Mouse (Mus musculus): Measurements from ENCODE around the gene Racgap1. TPM values are rescaled to one million over a fixed set of nuclear protein-coding genes. Genes with fewer than 3 reads are reported as not detected.

Gene Racgap1
- total RNA-seq (2017), result 47.7 and 50.2 TPM in 2 replicates

DNA sequence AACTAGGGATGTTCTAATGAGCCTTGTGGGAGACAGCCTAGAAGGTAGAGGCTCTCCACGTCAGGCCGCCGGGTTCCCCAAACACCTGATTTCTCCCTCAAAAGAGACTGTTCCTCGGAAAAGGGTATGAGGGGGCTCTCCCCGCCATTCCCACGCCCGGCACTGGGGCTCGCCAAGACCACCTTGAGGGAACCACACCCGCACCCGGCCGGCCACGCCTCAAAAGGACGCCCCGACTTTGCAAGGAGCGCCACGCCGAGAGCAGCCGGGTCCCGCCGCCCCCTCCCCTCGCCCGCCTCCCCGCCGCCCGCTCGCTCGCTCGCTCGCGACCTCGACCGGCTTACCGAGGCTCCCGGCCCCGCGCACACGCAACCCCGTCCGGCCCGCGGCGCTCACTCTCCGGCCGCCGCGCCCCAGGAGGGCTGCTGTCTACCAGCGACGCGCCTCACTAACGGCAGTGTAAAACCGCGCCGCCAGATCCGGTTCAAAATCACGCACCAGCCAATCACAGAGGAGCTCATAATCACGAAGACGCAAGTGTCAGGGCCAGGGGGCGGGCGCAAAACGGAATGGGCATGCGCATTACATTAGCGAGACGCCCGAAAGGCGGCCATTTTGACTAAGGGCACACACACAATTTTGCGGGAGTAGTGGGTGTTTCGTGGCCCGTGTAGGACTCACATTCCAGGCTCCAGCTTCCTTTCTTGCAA, at the start of gene Racgap1:
TSS of gene Racgap1 (minus strand) at position 494 of the 710 bp plus-strand sequence.
- peak; percentile 95 to 98 for ATAC-seq (replicated peaks in 1 of 2; ENCODE audit: insufficient read depth in 1 of 2, low FRiP score in 2 of 2, low TSS enrichment in 1 of 2, low read depth in 1 of 2, poor library complexity in 2 of 2, severe bottlenecking in 2 of 2)

DNA sequence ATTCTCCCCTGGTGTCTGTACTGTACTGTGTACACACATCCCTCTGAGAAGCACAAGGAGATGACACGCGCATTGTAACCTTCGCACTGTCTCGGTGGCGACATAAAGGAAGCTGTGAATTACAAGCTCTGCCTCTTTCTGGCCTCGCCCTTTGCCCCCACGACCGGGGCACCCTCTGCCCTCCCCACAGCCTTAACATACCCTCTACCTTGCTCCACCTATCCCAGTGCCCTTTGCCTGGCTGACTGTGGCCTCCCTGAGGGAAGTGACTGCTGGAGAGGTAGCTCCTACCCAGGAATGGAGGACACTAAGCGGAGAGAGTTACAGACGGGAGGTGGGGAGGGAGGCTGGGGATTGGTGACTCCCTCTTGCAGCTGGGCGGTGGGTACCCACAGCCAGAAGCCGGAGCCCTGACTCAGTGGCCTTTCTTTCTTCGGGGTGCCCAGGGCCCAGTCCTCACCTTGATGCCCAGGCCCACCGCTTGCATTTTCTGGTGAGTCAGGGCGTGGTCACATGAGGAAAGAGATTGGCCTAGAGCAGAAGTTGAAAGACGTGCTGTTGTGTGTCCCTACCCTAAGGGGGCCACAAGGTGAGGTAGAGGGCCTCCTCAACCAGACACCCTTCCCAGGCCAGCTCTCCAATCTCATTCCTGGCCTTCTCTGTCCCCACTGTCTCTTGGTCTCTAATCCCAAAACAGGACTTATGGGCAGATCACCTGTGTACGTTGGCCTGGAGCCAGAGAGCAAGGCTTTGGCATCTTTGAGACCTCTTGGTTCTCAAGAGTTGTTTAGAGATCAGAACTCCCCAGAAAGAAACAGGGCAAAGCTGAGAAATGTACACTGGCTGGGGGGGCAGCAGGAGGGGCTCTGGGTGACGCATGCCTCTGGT, 49.0 kb upstream of the Racgap1 start:
- no peak for ATAC-seq (replicated peaks in 1 of 2; ENCODE audit: insufficient read depth in 1 of 2, low FRiP score in 2 of 2, low TSS enrichment in 1 of 2, low read depth in 1 of 2, poor library complexity in 2 of 2, severe bottlenecking in 2 of 2)

DNA sequence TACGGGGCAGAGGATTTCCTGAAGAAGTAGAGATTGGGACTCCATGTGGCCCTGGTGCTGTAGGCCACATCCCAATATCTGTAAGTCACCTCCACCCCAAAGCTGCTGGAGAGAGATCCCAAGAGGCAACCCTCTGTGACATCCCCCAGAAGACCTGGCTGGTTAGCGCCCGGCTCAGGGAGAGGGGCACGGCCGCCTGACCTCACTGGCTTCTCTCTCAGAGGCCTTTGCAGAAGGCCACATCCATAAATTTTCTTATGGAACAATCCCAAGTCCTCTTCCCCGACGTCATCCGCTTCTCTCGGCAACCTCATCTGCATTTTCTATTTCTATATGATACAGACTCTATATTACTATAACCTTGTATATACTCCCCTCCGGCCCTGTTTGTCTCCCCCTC, 48.3 kb upstream of the Racgap1 start:
- ATAC-seq (replicated peaks in 1 of 2; ENCODE audit: insufficient read depth in 1 of 2, low FRiP score in 2 of 2, low TSS enrichment in 1 of 2, low read depth in 1 of 2, poor library complexity in 2 of 2, severe bottlenecking in 2 of 2), result no peak

DNA sequence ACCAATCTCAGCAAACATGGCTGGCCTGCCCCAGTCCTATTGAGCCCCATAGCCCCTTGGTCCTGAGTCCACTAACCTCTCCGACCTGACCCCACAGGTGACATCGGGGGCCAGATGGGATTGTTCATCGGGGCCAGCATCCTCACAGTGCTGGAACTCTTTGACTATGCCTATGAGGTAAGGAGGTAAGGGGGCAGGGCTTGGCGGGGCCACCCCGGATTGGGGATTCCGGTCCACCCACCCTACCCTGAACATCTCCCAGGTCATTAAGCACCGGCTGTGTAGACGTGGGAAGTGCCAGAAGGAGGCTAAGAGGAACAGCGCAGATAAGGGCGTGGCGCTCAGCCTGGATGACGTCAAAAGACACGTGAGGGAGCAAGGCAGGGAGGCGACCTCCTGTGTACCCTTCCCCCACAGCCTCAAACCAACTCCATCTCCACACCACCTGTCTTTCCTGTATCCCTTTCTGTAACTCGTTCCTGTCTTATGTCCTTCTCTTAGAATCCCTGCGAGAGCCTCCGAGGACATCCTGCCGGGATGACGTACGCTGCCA, 47.2 kb upstream of the Racgap1 start:
- ATAC-seq (replicated peaks in 1 of 2; ENCODE audit: insufficient read depth in 1 of 2, low FRiP score in 2 of 2, low TSS enrichment in 1 of 2, low read depth in 1 of 2, poor library complexity in 2 of 2, severe bottlenecking in 2 of 2), result no peak

DNA sequence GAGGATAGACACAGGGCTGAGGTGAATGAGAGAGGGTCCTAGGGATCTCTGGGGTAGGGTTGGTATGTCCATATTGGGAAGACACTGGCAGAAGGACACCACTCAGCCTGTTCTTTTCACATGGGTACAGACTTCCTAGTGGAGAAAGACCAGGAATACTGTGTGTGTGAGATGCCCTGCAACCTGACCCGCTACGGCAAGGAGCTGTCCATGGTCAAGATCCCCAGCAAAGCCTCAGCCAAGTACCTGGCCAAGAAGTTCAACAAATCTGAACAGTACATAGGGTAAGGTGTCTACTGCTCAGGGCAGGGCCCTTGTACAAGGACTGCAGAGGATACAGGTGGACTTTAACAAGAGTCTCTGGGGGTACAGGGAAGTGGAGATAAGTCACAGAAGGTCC, 45.9 kb upstream of the Racgap1 start:
- no peak for ATAC-seq (replicated peaks in 1 of 2; ENCODE audit: insufficient read depth in 1 of 2, low FRiP score in 2 of 2, low TSS enrichment in 1 of 2, low read depth in 1 of 2, poor library complexity in 2 of 2, severe bottlenecking in 2 of 2)

DNA sequence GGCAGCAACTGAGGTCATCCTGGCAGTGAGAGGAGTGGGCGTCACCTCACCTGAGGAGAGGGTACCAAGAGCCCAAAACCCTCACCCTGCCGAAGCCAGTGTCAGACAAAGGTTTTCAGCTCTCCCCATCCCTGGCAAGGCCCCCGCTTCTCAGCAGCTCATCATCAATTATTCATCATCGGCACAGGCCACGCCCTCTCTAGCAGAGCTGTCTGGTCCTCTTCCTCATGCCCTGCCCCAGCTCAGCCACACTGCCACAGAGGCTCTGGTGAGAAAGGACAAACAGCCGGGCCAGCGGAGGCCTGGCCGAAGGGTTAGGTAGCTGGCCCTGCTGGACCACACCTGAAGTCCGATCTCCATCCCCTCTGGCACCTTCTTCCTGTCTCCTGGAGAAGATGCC, 40.5 kb upstream of the Racgap1 start:
- ATAC-seq (replicated peaks in 1 of 2; ENCODE audit: insufficient read depth in 1 of 2, low FRiP score in 2 of 2, low TSS enrichment in 1 of 2, low read depth in 1 of 2, poor library complexity in 2 of 2, severe bottlenecking in 2 of 2), result no peak

DNA sequence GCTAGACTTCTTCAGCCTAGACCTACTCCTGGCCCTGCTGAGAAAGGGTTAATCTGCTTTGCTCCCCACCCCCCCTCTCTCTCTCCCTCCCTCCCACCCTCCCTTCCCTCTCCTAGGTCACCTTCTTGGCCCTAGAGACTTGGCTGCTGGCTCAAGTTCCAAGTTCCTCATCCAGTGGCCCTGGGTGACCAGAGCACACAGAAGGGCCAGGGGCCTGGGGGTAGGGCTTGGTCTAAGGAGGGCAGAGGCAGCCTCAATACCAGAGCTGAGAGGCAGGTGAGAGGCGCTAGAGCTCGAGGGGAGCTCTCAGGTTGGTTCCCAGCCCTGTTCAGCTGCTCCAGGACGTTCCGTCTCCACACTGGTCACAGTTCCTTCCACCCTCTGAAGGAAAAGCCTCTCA, 39.5 kb upstream of the Racgap1 start:
- ATAC-seq (replicated peaks in 1 of 2; ENCODE audit: insufficient read depth in 1 of 2, low FRiP score in 2 of 2, low TSS enrichment in 1 of 2, low read depth in 1 of 2, poor library complexity in 2 of 2, severe bottlenecking in 2 of 2), result no peak

DNA sequence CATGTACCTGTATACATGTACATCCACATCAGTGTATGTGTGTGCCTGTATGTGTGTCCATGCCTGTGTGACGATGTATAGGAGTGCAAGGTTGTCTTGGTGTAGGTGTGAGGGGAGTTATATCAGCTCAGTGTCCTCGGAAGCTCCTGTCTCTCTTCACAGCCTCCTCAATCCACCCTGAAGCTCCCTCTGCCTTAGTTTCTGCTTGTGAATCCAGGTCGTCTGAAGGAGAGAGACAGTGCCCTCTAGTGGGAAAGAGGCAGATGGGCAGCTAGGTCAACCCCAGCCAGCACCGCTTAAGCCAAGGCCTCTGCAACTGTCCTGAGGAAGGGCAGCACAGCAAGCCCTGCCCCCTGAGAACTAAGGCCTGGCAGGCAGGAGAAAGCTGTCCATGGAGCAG, 37.3 kb upstream of the Racgap1 start:
- peak; percentile 72 to 74 for ATAC-seq (replicated peaks in 1 of 2; ENCODE audit: insufficient read depth in 1 of 2, low FRiP score in 2 of 2, low TSS enrichment in 1 of 2, low read depth in 1 of 2, poor library complexity in 2 of 2, severe bottlenecking in 2 of 2)

DNA sequence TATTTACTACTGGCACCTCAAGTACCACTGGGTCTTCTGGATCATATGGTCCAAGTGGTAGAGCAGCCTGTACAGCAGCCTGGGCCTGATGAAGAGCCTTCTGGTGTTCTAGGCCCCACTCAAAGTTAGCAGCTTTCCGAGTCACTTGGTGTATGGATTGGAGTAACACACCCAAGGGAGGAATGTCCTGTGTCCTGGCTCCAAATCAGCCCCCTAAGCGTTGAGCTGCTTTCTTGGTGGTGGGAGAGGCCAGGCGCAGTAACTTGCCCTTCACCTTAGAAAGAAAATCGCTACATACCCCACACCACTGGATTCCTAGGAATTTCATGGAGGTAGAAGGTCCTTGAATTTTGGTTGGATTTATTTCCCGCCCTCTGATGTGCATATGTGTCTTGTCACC, 32.7 kb upstream of the Racgap1 start:
- ATAC-seq (replicated peaks in 1 of 2; ENCODE audit: insufficient read depth in 1 of 2, low FRiP score in 2 of 2, low TSS enrichment in 1 of 2, low read depth in 1 of 2, poor library complexity in 2 of 2, severe bottlenecking in 2 of 2), result no peak

DNA sequence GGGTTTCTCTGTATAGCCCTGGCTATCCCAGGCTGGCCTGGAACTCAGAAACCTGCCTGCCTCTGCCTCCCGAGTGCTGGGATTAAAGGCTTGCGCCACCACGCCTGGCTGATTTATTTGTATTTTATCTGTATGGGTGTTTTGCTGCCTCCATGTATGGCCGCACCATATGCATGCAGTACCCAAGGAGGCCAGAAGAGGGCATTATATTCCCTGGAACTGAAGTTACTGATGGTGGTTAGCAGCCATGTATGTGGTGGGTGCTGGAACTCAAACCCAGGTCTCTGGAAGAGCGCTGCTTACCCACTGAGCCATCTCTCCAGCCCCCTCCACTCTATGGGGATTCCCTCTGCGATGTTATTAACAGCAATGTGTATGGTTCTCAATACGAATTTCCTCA, 31.4 kb upstream of the Racgap1 start:
- no peak for ATAC-seq (replicated peaks in 1 of 2; ENCODE audit: insufficient read depth in 1 of 2, low FRiP score in 2 of 2, low TSS enrichment in 1 of 2, low read depth in 1 of 2, poor library complexity in 2 of 2, severe bottlenecking in 2 of 2)

DNA sequence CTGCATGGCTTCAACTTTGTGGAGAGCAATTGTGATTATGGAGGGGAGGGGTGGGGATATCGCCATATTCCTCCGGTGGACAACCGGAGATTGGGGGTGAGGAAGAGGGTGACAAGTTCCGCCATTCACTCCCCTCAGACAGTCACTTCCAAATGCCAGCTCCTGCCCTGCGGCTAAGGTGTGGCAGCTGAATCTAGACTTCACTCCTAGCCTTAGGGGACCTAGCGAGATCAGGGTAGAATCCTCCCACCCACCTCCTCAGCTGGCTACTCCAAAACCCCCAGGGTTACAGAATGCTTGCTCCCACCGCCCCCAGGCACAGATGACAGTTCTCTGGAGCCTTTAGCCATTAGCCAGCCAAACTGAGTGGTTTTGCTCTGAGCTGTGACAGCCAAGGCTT, 27.6 kb upstream of the Racgap1 start:
- no peak for ATAC-seq (replicated peaks in 1 of 2; ENCODE audit: insufficient read depth in 1 of 2, low FRiP score in 2 of 2, low TSS enrichment in 1 of 2, low read depth in 1 of 2, poor library complexity in 2 of 2, severe bottlenecking in 2 of 2)

DNA sequence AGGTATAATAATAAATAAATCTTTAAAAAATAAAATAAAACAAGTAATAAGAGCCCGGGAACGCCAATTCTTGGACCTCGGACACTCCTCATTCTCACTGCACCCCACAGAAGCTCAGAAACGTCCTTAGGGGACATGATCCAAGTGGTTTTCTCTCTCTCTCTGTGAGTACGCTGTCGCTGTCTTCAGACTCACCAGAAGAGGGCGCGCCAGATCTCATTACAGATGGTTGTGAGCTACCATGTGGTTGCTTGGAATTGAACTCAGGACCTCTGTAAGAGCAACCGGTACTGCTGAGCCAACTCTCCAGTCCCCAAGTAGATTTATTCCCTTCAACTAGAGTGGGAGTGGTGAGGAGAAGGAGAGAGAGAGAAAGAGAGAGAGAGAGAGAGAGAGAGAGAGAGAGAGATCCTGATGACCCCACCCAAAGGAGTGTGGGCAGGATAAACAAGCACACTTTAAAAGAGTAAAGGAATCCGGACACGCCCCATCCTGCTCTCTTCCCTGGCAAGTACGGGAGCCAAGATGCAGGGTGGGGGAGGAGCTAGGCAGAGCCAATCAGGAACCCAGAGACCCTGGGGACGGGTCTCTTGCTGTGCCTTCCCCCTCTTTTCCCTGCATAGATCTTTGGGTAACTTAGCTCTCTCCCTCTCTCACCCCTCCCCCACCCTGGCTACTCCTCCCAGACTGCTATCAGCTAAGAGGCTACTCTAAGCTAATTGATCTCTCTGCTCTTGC, 26.8 kb upstream of the Racgap1 start:
- no peak for ATAC-seq (replicated peaks in 1 of 2; ENCODE audit: insufficient read depth in 1 of 2, low FRiP score in 2 of 2, low TSS enrichment in 1 of 2, low read depth in 1 of 2, poor library complexity in 2 of 2, severe bottlenecking in 2 of 2)

DNA sequence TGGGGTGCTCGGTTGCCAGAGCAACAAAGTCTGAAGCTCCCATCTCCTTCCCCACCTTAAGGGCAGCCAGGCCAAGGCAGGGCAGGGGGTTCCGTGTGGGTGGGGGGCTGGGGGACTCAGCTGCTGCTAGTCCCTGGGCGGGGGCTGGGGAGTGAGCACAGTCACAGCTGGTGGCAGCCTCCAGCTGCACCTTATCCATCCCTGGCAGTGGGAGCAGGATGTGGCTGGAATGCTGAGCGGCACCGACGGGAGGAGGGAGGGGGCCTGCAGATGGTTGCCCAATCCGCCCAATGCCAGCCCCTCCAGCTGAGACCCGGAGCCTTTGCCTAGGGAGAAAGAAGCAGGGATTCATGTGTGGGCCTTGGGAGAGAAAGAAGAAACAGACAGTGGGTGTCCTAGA, 25.6 kb upstream of the Racgap1 start:
- no peak for ATAC-seq (replicated peaks in 1 of 2; ENCODE audit: insufficient read depth in 1 of 2, low FRiP score in 2 of 2, low TSS enrichment in 1 of 2, low read depth in 1 of 2, poor library complexity in 2 of 2, severe bottlenecking in 2 of 2)

DNA sequence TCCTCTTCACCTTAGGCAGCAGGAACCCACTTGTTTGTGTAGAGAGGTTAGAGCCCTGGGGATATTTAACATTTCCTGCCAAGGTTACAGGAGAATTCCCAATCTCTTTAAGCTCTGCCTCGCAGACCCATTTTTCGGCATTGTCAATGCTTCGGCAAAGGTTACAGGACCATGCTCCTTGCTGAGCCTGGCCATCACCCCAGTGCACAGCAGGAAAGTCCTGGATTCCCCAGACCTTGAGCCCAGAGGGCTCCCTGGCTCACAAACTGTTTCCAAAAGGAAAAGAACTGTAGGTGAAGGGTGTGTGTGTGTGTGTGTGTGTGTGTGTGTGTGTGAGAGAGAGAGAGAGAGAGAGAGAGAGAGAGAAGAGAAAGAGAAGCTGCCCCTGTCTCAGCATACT, 23.4 kb upstream of the Racgap1 start:
- ATAC-seq (replicated peaks in 1 of 2; ENCODE audit: insufficient read depth in 1 of 2, low FRiP score in 2 of 2, low TSS enrichment in 1 of 2, low read depth in 1 of 2, poor library complexity in 2 of 2, severe bottlenecking in 2 of 2), result no peak

DNA sequence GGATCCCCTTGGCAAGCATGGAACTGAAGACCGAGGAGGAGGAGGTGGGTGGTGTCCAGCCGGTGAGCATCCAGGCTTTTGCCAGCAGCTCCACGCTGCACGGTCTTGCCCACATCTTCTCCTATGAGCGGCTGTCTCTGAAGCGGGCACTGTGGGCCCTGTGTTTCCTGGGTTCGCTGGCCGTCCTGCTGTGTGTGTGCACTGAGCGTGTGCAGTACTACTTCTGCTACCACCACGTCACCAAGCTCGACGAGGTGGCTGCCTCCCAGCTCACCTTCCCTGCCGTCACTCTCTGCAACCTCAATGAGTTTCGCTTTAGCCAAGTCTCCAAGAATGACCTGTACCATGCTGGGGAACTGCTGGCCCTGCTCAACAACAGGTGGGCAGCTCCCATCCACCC, 20.3 kb upstream of the Racgap1 start:
- peak in 1 of 2 experiments; percentile 19; a peak in 1 of 4 replicates for ATAC-seq (replicated peaks in 1 of 2; ENCODE audit: insufficient read depth in 1 of 2, low FRiP score in 2 of 2, low TSS enrichment in 1 of 2, low read depth in 1 of 2, poor library complexity in 2 of 2, severe bottlenecking in 2 of 2)

DNA sequence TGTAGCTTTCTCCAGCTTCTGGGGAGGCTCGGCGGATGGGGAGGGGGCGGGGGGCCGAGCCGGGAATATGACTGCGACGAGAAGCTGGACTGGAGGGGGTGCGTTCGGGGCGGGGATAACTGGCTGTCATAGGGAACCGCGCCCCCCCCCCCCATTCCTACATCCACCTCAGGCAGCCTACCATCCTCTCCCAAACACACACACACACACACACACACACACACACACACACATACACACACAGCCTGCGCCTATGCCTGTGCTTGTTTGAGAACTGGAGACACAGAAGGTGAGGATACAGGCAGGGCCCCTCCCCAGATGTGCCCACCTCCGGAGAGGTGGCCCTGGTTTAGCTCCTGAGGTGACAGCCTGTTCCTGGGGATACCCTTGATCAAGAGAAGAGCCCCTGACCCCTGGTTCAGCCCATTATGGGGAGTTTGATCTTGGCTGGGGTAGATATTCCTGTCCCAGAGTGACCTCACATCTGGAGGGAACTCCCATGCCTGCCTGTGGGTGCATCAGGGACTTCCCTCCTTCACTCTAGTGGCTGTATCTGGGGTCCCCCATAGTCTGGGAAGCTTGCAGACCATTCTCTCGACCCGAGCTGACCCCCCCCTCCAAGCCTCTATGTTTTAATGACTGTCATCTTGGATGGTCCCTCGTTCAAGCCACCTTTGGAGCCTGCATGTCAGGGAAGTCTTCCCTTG, 19.7 kb upstream of the Racgap1 start:
- ATAC-seq (replicated peaks in 1 of 2; ENCODE audit: insufficient read depth in 1 of 2, low FRiP score in 2 of 2, low TSS enrichment in 1 of 2, low read depth in 1 of 2, poor library complexity in 2 of 2, severe bottlenecking in 2 of 2), result no peak

DNA sequence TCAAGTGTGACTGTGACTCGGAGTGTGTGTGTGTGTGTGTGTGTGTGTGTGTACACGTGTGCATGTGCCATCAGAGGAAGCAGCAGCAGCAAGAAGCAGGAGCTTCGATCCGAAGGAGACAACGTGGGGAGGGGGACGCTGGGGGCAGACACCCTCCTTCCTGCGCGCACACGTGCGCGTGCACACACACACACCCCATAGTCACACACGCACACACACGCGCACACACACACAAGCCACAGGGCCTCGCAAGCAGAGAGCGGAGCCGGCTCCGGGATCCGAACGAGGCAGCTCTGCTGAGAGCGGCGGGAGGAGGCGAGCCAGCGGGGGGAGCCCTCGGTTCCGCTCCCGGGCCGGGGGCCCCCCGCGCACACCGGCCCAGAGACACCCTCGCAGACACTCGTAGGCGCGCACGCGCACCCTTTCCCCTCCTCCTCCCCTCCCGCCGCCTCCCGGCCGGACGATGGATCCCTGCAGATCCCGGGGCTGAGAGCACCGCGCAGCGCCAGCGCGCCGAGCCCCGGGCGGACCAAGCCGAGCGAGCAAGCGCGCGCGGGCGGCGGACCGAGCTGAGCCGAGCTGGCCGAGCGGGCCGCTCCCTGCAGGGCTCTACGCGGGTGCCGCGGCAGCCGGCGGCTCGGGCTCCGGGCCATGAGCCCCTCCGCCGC, 18.8 kb upstream of the Racgap1 start, which contains the start of gene Asic1:
TSS of gene Asic1 (plus strand) at position 215 of the 668 bp plus-strand sequence.
- ATAC-seq (replicated peaks in 1 of 2; ENCODE audit: insufficient read depth in 1 of 2, low FRiP score in 2 of 2, low TSS enrichment in 1 of 2, low read depth in 1 of 2, poor library complexity in 2 of 2, severe bottlenecking in 2 of 2), result no peak

Measured in hematopoietic stem cell, adult 5-6 weeks (primary cell).